Mouse (Mus musculus) CH12.LX (cell line): Measurements from ENCODE around the gene Akr1d1. TPM values are rescaled to one million over a fixed set of nuclear protein-coding genes. Genes with fewer than 3 reads are reported as not detected.

Experiments used
- DNase-seq: peaks from one replicate; pipeline ENCODE4 v3.0.0-alpha.2; 2013; ENCODE audit errors: extremely low read depth
- H3K27ac ChIP-seq: 2 replicates; pipeline ENCODE4 v1.5.1; 2012; ENCODE audit warnings: low read depth, mild to moderate bottlenecking, control low read depth, moderate library complexity; ENCODE audit not compliant: insufficient read depth
- H3K27me3 ChIP-seq: replicated peaks from 2 replicates; pipeline ENCODE3; 2012; ENCODE audit warnings: inconsistent platforms
- H3K36me3 ChIP-seq, 2 experiments: replicated peaks in 1 of 2; 2 replicates each; pipeline versions ENCODE3 to v1.6.1; 2012; ENCODE audit warnings: inconsistent platforms in 1 of 2, low read length in 1 of 2, mild to moderate bottlenecking in 1 of 2, mixed read lengths in 1 of 2, moderate library complexity in 1 of 2; ENCODE audit not compliant: control insufficient read depth in 1 of 2, insufficient read depth in 1 of 2
- H3K4me1 ChIP-seq, 2 experiments: 2 replicates each; pipeline ENCODE4 v1.6.1; 2012; ENCODE audit warnings: inconsistent platforms in 1 of 2, moderate library complexity in 1 of 2; ENCODE audit not compliant: insufficient read depth in 2 of 2, control insufficient read depth in 1 of 2
- H3K4me2 ChIP-seq: 2 replicates; pipeline ENCODE4 v1.6.1; 2012; ENCODE audit warnings: low read depth, mild to moderate bottlenecking, control low read depth; ENCODE audit not compliant: poor library complexity, insufficient read depth, severe bottlenecking
- H3K4me3 ChIP-seq, 3 experiments: fragments of 150-350 bp in 1 of 3; sonication (generic) in 1 of 3; replicated peaks in 1 of 3; 2 replicates each; pipeline versions ENCODE3 to v1.5.1; 2011 to 2012; ENCODE audit warnings: low read depth in 2 of 3, low read length in 2 of 3, mild to moderate bottlenecking in 2 of 3, moderate library complexity in 2 of 3, control low read depth in 1 of 3, improper control_type of control experiment in 1 of 3, inconsistent platforms in 1 of 3, mixed read lengths in 1 of 3; ENCODE audit not compliant: poor library complexity in 1 of 3
- H3K79me2 ChIP-seq: replicated peaks from 2 replicates; pipeline ENCODE4 v1.6.1; 2012; ENCODE audit warnings: mild to moderate bottlenecking, moderate library complexity; ENCODE audit not compliant: control insufficient read depth, poor library complexity, insufficient read depth, severe bottlenecking; ENCODE audit errors: extremely low read depth
- H3K9ac ChIP-seq: 2 replicates; pipeline ENCODE4 v1.6.1; 2012; ENCODE audit warnings: low read depth, mild to moderate bottlenecking, control low read depth, moderate library complexity; ENCODE audit not compliant: insufficient read depth
- H3K9me3 ChIP-seq: replicated peaks from 2 replicates; pipeline ENCODE3; 2012; ENCODE audit warnings: low read length, inconsistent platforms, mixed read lengths
- BHLHE40 ChIP-seq: IDR thresholded peaks from 2 replicates; pipeline ENCODE4 v1.6.1; 2011; ENCODE audit warnings: mild to moderate bottlenecking, low read depth, low read length, improper control_type of control experiment
- CHD1 ChIP-seq: IDR thresholded peaks from 2 replicates; pipeline ENCODE4 v1.6.1; 2012; ENCODE audit warnings: low read depth, low read length, improper control_type of control experiment, inconsistent platforms
- CHD2 ChIP-seq: IDR thresholded peaks from 2 replicates; pipeline ENCODE4 v1.6.1; 2011; ENCODE audit warnings: low read length, improper control_type of control experiment
- CTCF ChIP-seq, 2 experiments: IDR thresholded peaks in 1 of 2; conservative IDR thresholded peaks in 1 of 2; 2 replicates each; pipeline ENCODE4 v1.5.1; 2011 to 2012; ENCODE audit warnings: low read depth in 2 of 2, low read length in 2 of 2, improper control_type of control experiment in 1 of 2, inconsistent platforms in 1 of 2, mild to moderate bottlenecking in 1 of 2, moderate library complexity in 1 of 2
- E2F4 ChIP-seq: IDR thresholded peaks from 2 replicates; pipeline ENCODE4 v1.6.1; 2011; ENCODE audit warnings: low read depth, low read length, improper control_type of control experiment; ENCODE audit not compliant: insufficient replicate concordance
- ELF1 ChIP-seq: IDR thresholded peaks from 2 replicates; pipeline ENCODE4 v1.6.1; 2014; ENCODE audit warnings: low read depth, mild to moderate bottlenecking, inconsistent platforms, low read length, improper control_type of control experiment
- HCFC1 ChIP-seq: IDR thresholded peaks from 2 replicates; pipeline ENCODE4 v1.6.1; 2012; ENCODE audit warnings: low read depth, mild to moderate bottlenecking, inconsistent platforms, low read length, improper control_type of control experiment
- IRF4 ChIP-seq: IDR thresholded peaks from 2 replicates; pipeline ENCODE4 v1.6.1; 2014; ENCODE audit warnings: low read depth, mild to moderate bottlenecking, inconsistent platforms, low read length, improper control_type of control experiment
- JUN ChIP-seq: IDR thresholded peaks from 2 replicates; pipeline ENCODE4 v1.6.1; 2011; ENCODE audit warnings: low read depth, mild to moderate bottlenecking, low read length, improper control_type of control experiment, moderate library complexity; ENCODE audit not compliant: insufficient read depth
- JUND ChIP-seq: conservative IDR thresholded peaks from 2 replicates; pipeline ENCODE4 v1.6.1; 2011; ENCODE audit warnings: low read depth, low read length, improper control_type of control experiment
- MAFK ChIP-seq: IDR thresholded peaks from 2 replicates; pipeline ENCODE4 v1.6.1; 2011; ENCODE audit warnings: low read length, improper control_type of control experiment; ENCODE audit not compliant: insufficient replicate concordance
- MAX ChIP-seq: IDR thresholded peaks from 2 replicates; pipeline ENCODE4 v1.6.1; 2011; ENCODE audit warnings: low read length, improper control_type of control experiment
- MXI1 ChIP-seq: IDR thresholded peaks from 2 replicates; pipeline ENCODE4 v1.6.1; 2011; ENCODE audit warnings: mild to moderate bottlenecking, low read depth, low read length, improper control_type of control experiment
- MYC ChIP-seq: IDR thresholded peaks from 2 replicates; pipeline ENCODE4 v1.6.1; 2011; ENCODE audit warnings: low read depth, mild to moderate bottlenecking, improper control_type of control experiment, low read length
- NELFE ChIP-seq: IDR thresholded peaks from 2 replicates; pipeline ENCODE4 v1.6.1; 2011; ENCODE audit warnings: low read depth, low read length, improper control_type of control experiment
- PAX5 ChIP-seq: IDR thresholded peaks from 2 replicates; pipeline ENCODE4 v1.6.1; 2012; ENCODE audit warnings: low read length, inconsistent platforms, mixed read lengths
- POLR2A ChIP-seq: IDR thresholded peaks from 2 replicates; pipeline ENCODE4 v1.6.1; 2011; ENCODE audit warnings: low read depth, mild to moderate bottlenecking, improper control_type of control experiment, low read length
- POLR2AphosphoS2 ChIP-seq: IDR thresholded peaks from 2 replicates; pipeline ENCODE4 v1.6.1; 2011; ENCODE audit warnings: low read depth, low read length, improper control_type of control experiment
- RAD21 ChIP-seq: IDR thresholded peaks from 2 replicates; pipeline ENCODE4 v1.6.1; 2011; ENCODE audit warnings: low read depth, mild to moderate bottlenecking, low read length, improper control_type of control experiment, moderate library complexity
- RCOR1 ChIP-seq: conservative IDR thresholded peaks from 2 replicates; pipeline ENCODE4 v1.6.1; 2012; ENCODE audit warnings: low read depth, mild to moderate bottlenecking, inconsistent platforms, low read length, improper control_type of control experiment
- SIN3A ChIP-seq: IDR thresholded peaks from 2 replicates; pipeline ENCODE4 v1.6.1; 2012; ENCODE audit warnings: low read length, improper control_type of control experiment, inconsistent platforms
- SMC3 ChIP-seq: IDR thresholded peaks from 2 replicates; pipeline ENCODE4 v1.6.1; 2011; ENCODE audit warnings: low read depth, low read length, improper control_type of control experiment
- TBP ChIP-seq: conservative IDR thresholded peaks from 2 replicates; pipeline ENCODE4 v1.6.1; 2011; ENCODE audit warnings: low read depth, low read length, improper control_type of control experiment
- TCF12 ChIP-seq: IDR thresholded peaks from 2 replicates; pipeline ENCODE4 v1.6.1; 2014; ENCODE audit warnings: low read depth, mild to moderate bottlenecking, inconsistent platforms, low read length, improper control_type of control experiment
- USF1 ChIP-seq: IDR thresholded peaks from 2 replicates; pipeline ENCODE4 v1.6.1; 2014; ENCODE audit warnings: low read depth, mild to moderate bottlenecking, inconsistent platforms, low read length, improper control_type of control experiment
- ZKSCAN1 ChIP-seq: IDR thresholded peaks from 2 replicates; pipeline ENCODE4 v1.6.1; 2012; ENCODE audit warnings: low read depth, inconsistent platforms, low read length, improper control_type of control experiment, borderline replicate concordance
- ZMIZ1 ChIP-seq: IDR thresholded peaks from 2 replicates; pipeline ENCODE4 v1.6.1; 2012; ENCODE audit warnings: low read depth, mild to moderate bottlenecking, inconsistent platforms, low read length, improper control_type of control experiment
- ZNF384 ChIP-seq: IDR thresholded peaks from 2 replicates; pipeline ENCODE4 v1.6.1; 2012; ENCODE audit warnings: low read depth, low read length, improper control_type of control experiment, inconsistent platforms
- dilution Hi-C: fragments of 300-500 bp; cut with MboI; formaldehyde crosslinking; loops from 2 replicates; pipeline ENCODE4 v1.14.3; 2020; ENCODE audit warnings: low sequenced_read_pairs; ENCODE audit not compliant: extremely low pct_unique_long_range_greater_than_20kb, extremely low pct_ligation_motif_present
- in situ Hi-C: fragments of 300-500 bp; cut with MboI; formaldehyde crosslinking; loops from 3 replicates; pipeline ENCODE4 v1.14.3; 2019; ENCODE audit warnings: low sequenced_read_pairs, low pct_ligation_motif_present, low pct_unique_long_range_greater_than_20kb, mixed read lengths
- polyA plus RNA-seq: library from polyadenylated mRNA; unstranded; fragments of >175 nt; gene quantifications from 2 replicates; pipeline ENCODE4 v1.2.1, GENCODE M21; 2012; ENCODE audit warnings: low read depth; ENCODE audit not compliant: insufficient read length
- total RNA-seq, 2 experiments: library from RNA; depleted of rRNA; stranded (reverse); fragments of 300-350 nt in 1 of 2; fragments of >200 nt in 1 of 2; gene quantifications; 2 replicates each; pipeline ENCODE4 v1.2.3; 2012 to 2014

Gene Akr1d1
- total and polyA plus RNA-seq, 3 experiments: not detected

DNA sequence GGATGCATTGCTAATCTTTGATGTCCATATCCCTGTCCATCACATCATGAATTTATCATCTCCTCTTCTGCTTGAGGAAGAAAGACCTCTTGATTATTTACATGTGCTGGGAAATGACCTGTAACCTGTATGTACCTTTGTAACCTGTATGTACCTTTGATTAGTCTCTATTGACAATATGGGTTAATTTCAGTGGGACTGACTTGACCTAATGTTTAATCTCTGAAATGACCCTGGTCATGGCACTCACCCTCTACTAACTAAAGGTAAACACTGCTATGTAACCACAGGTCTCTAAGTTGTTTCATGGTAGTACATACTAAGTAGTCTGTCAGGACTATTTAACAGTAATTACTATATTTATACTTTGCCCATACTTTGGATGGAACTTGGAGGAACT lies 19.2 kb upstream of the Akr1d1 start:
- Histone ChIP-seq H3K4me1 (peaks cover 0 to 3% of the 10 kb centered on the region in 2 experiments; a peak in 1 of 4 replicates), H3K27me3 (no peaks in the 10 kb centered on the region), H3K9me3 (no peaks in the 10 kb centered on the region), H3K4me3 (no peak overlapping the region), H3K36me3 (no peaks in the 10 kb centered on the region), H3K9ac (no peak overlapping the region), H3K4me2 (no peak overlapping the region), H3K27ac (no peak overlapping the region), H3K79me2 (no peaks in the 10 kb centered on the region)
- dilution Hi-C loops (no loop called here), in situ Hi-C loops (no loop called here)
- no peak for TF ChIP-seq TBP
- no peak for TF ChIP-seq MAFK
- no peak for TF ChIP-seq MYC
- TF ChIP-seq ZNF384: no peak
- no peak for TF ChIP-seq SIN3A
- TF ChIP-seq HCFC1: no peak
- TF ChIP-seq ZMIZ1: no peak
- TF ChIP-seq CHD2: no peak
- TF ChIP-seq RCOR1: no peak
- no peak for TF ChIP-seq USF1
- no peak for TF ChIP-seq POLR2A
- TF ChIP-seq CTCF (conservative IDR thresholded peaks at IDR 0.05 in 1 of 2, IDR thresholded peaks at IDR 0.05 in 1 of 2; ENCODE audit: low read depth in 2 of 2, low read length in 2 of 2): no peak
- no peak for TF ChIP-seq NELFE
- TF ChIP-seq IRF4: no peak
- no peak for TF ChIP-seq JUN
- no peak for TF ChIP-seq SMC3
- TF ChIP-seq JUND: no peak
- no peak for TF ChIP-seq E2F4
- no peak for DNase-seq

DNA sequence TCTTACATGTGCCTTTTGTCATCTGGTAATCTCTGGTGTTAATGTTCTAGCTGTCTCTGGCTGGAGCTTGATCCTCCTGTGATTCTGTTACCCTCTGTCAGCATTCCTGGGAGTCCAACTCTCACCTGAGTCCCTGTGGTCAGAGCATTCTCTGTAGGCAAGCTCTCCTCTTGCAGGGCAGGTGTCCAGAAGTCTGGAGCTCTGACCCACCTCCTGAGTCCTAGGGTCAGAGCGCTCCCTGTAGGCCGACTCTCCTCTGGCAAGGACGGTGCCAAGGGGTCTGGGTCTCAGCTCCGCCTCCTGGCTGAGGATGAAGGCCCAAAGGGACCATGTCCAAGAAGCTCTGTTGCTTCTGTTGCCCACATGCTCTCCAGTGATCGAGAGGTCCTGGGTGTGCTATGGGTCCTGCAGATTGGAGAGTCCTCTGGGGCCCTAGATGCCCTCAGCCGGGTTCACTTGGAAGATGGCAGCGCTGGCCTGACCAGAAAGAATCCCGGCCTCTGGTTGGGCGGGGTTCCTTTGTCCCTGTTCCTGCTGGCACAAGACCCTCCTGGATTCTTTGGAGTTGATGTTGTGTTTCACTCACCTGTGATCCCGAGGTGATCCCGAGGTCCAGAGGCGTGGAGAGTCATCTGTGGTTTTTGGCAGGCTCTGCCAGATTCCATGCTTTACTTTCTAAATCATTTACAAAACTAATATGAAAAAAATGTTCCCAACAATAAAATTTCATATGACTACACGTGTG lies 9.2 kb upstream of the Akr1d1 start:
- Histone ChIP-seq H3K4me3 (no peak overlapping the region), H3K9me3 (no peaks in the 10 kb centered on the region), H3K4me1 (no peaks in the 10 kb centered on the region), H3K27me3 (no peaks in the 10 kb centered on the region), H3K27ac (no peak overlapping the region), H3K36me3 (no peaks in the 10 kb centered on the region), H3K4me2 (no peak overlapping the region), H3K79me2 (no peaks in the 10 kb centered on the region), H3K9ac (no peak overlapping the region)
- in situ Hi-C loops: no loop called here
- dilution Hi-C loops: no loop called here
- TF ChIP-seq RCOR1 (no peak), CHD1 (no peak), CHD2 (no peak), MYC (no peak), MXI1 (no peak), HCFC1 (no peak), TCF12 (no peak), RAD21 (no peak), POLR2AphosphoS2 (no peak), PAX5 (no peak), TBP (no peak), BHLHE40 (no peak), ELF1 (no peak), ZKSCAN1 (no peak), MAX (no peak), SIN3A (no peak)
- DNase-seq: no peak
